Mouse (Mus musculus) adipose tissue, adult 10 weeks (tissue): ENCODE measurements around the gene Bmp7. TPM values are rescaled to one million over a fixed set of nuclear protein-coding genes. Genes with fewer than 3 reads are reported as not detected.

Experiments
- polyA plus RNA-seq: library from polyadenylated mRNA; stranded (reverse); fragments of 350-450 nt; fragmentation: Illumina TruSeq; extraction: RNeasy Lipid Tissue Mini Kit (QIAGEN cat#74804); gene quantifications from one replicate; pipeline ENCODE4 v1.2.3, GENCODE M21; 2014; ENCODE audit warnings: low read depth, low replicate concordance

The Bmp7 gene
- 16.0 TPM for polyA plus RNA-seq

GRCm38 (mm10) chr2:172940003-172940798 lies at the start of gene Bmp7:
Gene Bmp7 (minus strand): TSS chr2:172940321.

GRCm38 (mm10) chr2:172977409-172978130 lies 37.4 kb upstream of the Bmp7 start, which contains the start of gene Spo11:
Gene Spo11 (plus strand): TSS chr2:172977700.

Other genes starting within 250 kb of the Bmp7 start
- 4.9 TPM for gene Spo11, start 37.4 kb upstream of the Bmp7 start, polyA plus RNA-seq
- 40.5 TPM for gene Rae1, start 59.8 kb upstream of the Bmp7 start, polyA plus RNA-seq
- gene Rbm38, start 80.2 kb upstream of the Bmp7 start, polyA plus RNA-seq, result 13.8 TPM
- gene Ctcfl, start 179.2 kb upstream of the Bmp7 start, polyA plus RNA-seq, result 0.15 TPM
- 568 TPM for gene Pck1, start 212.7 kb upstream of the Bmp7 start, polyA plus RNA-seq